Mouse (Mus musculus) thymus, adult 2 months (tissue): ENCODE results near the gene Psma7.

Experiments used
- CTCF ChIP-seq: fragments of 200-500 bp; IDR thresholded peaks from 2 replicates; pipeline ENCODE4 v1.5.1; 2012; ENCODE audit warnings: mild to moderate bottlenecking, control low read depth, low read length, moderate library complexity, borderline replicate concordance; ENCODE audit not compliant: control insufficient read depth, poor library complexity, insufficient read depth; ENCODE audit errors: extremely low read depth
- POLR2A ChIP-seq: fragments of 200-500 bp; IDR thresholded peaks from 2 replicates; pipeline ENCODE4 v1.6.1; 2012; ENCODE audit warnings: mild to moderate bottlenecking, low read length, control low read depth, moderate library complexity; ENCODE audit not compliant: control insufficient read depth, poor library complexity, insufficient read depth; ENCODE audit errors: extremely low read depth

DNA sequence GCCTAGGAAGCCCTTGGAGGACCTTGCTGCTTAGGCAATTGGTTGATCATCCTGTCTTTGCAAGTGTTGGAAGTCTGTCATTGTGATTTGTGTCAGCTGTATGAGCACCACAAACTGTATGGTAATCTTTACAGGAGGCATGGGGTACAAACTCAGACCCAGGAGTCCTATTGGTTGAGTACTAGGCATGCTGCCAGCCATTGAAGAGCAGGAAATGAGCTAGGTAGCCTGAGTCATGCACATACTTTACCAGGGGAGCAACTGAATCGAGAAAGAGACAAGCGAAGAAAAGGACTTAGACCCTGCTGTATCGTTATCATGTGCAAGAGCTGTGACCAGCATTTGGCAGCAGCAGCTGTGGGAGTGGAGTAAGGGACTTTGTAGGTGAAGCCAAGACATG is 9.3 kb downstream of the Psma7 start:
- no peak for TF ChIP-seq POLR2A
- no peak for TF ChIP-seq CTCF
